Mouse (Mus musculus): ENCODE data around the gene E2f6. TPM values are rescaled to one million over a fixed set of nuclear protein-coding genes. Genes with fewer than 3 reads are reported as not detected.

Gene E2f6
- polyA plus RNA-seq, 1 experiment, result 12.5 TPM

- no peak for TF ChIP-seq GATA1 (IDR thresholded peaks at IDR 0.05; ENCODE audit: low read length)
Measured at GRCm38 (mm10) chr12:16789756-16790155, 21.0 kb upstream of the E2f6 start.

DNA sequence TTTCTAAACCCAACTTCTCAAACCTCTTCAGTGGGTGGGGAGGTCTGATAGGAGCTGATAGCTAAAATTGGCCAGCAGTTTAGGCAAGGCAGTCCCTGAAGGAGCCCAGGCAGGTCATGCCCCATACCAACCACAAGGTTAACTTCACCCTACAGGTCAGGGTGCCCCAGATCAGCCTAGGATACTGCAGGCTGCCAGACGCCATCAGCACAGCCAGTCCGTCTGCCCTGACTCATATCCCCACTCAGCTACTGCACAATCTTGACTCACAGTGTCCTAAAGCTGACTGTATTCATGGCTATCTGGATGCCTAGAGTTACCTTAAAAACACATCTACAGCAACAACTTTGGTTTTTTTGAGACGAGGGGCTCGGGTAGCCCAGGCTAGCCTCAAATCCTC lies 20.3 kb upstream of the E2f6 start:
- no peak for TF ChIP-seq GATA1 (IDR thresholded peaks at IDR 0.05; ENCODE audit: low read length)

- no peak for TF ChIP-seq GATA1 (IDR thresholded peaks at IDR 0.05; ENCODE audit: low read length)
Measured at GRCm38 (mm10) chr12:16793371-16793770, 17.4 kb upstream of the E2f6 start.

DNA sequence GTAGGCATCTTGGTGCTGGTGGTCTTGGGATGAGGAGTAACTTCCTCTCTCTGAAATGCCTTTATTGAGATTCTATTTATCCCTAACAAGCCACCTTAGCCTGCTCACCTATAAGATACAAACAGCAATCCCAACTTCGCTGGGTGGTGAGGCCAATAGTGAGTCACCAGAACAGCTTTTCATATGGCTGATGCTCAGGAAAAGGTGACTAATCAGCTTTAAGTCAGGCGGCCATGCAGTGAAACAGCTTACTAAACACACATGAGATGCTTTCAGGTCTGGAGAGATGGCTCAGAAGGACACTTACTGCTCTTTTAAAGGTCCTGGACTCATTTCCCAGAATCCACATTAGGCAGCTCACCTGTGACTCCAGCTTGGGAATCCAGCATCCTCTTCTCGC lies 15.0 kb upstream of the E2f6 start:
- TF ChIP-seq GATA1 (IDR thresholded peaks at IDR 0.05; ENCODE audit: low read length), result no peak

DNA sequence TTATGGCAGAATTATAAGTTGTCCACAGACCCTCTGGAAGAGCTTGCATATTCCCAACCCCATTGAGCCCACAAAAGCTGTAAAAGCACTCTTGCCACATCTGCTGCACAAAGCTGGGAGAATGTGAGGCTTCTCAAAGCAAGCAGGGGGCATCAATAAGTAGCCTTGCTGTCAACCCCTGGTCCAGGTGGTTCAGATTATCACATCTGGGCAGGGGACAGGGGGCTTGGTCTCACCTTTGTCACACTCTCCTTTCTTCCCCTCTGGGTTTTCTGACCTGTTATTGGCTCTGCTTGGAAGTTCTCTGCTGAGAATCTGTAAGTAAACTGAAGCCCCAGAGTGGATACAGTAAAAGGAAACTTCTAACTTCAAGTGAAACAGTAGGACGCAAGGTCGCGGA lies 11.9 kb upstream of the E2f6 start:
- TF ChIP-seq GATA1 (IDR thresholded peaks at IDR 0.05; ENCODE audit: low read length), result no peak

DNA sequence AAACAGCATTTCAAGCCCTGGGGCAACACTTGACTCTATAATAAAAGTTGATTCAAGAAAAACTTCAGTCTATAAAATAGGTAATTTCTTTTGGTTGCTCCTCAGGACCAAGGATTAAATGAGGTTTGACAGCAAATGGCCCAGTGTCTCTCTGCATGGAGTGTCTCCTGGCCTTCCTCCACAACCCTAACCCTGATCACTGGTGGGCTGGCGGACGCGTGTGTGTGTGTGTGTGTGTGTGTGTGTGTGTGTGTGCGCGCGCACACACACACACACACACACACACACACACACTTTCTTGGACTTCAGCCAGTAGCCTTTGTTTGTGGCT lies 10.9 kb upstream of the E2f6 start:
- no peak for TF ChIP-seq GATA1 (IDR thresholded peaks at IDR 0.05; ENCODE audit: low read length)

DNA sequence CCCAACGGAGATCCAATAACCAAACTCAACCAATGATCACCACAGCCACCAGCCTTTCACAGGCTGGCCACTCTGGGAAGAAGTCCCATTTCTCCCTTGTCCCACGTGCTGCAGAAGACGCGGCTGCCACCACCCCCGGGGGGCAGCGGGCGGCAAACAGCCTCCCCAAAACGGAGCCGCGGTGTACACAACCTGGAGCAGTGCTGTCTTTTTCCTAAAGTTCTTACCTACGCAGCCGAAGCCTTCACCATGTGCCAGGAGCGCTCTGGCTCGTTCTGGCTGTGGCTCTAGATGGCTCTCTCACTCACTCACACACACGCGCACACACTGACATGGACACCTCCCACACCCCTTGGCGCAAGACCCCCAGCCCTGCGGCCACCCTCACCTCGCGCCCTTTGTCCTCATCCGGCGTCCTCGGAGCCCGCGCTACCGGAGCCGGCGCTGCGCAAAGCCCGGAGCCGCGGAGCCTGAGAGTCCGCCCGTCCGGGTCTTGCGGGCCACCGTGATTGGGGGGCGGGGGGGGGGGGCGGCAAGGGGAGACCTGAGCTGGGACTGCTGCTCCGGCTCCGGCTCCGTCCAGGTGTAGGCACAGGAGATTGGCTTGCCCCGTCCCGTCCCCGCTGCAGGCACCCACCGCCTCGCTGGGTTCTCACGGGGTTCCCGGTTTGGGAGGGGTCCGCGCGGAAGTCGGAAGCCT lies 10.4 kb upstream of the E2f6 start, which contains the start of gene Greb1:
Gene Greb1 (minus strand): TSS at position 628 of the 700 bp plus-strand sequence.
- TF ChIP-seq GATA1 (IDR thresholded peaks at IDR 0.05; ENCODE audit: low read length), result no peak

GRCm38 (mm10) chr12:16800959-16801315 lies 9.8 kb upstream of the E2f6 start:
- TF ChIP-seq GATA1 (IDR thresholded peaks at IDR 0.05; ENCODE audit: low read length), result no peak

GRCm38 (mm10) chr12:16803237-16803955 lies 7.4 kb upstream of the E2f6 start:
- TF ChIP-seq GATA1 (IDR thresholded peaks at IDR 0.05; ENCODE audit: low read length), result no peak

DNA sequence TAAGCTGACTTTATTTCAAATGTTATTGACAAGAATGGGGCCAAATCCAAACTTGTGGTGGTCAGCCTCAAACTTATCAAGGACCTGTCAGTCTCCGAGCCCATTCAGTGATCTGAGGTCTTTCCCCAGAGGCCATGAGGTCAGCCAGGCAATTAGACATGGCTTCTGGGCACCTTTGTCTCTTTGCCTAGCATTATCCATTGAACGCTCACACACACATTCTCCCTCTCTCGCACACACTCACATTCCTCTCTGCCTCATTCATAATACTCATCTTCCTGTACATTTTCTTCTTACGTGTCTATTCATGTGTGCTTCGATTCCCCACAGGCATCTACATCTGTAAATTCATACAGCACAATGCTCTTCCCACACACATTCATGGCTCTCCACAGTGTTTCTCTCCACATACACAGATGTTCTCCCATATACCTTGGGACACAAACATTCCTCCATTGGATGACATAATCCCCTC lies 6.8 kb upstream of the E2f6 start:
- TF ChIP-seq GATA1 (IDR thresholded peaks at IDR 0.05; ENCODE audit: low read length), result no peak

DNA sequence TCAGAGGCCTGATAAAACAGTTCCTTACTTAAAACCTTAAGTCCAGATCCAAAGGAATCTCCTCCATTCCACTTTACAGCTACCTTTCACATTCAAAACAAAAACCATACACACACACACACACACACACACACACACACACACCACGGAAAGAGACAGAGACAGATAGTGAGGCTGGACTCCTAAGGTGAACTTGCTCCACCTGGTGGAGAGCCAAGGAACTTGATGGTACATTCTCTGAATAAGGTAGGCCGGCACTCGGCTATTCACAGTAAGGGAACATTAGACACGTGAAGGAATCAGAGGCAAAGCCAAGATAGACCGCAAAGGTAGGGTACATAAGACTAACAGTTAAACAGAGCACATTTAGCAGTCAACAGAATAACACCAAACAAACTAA lies 5.3 kb upstream of the E2f6 start:
- no peak for TF ChIP-seq GATA1 (IDR thresholded peaks at IDR 0.05; ENCODE audit: low read length)

DNA sequence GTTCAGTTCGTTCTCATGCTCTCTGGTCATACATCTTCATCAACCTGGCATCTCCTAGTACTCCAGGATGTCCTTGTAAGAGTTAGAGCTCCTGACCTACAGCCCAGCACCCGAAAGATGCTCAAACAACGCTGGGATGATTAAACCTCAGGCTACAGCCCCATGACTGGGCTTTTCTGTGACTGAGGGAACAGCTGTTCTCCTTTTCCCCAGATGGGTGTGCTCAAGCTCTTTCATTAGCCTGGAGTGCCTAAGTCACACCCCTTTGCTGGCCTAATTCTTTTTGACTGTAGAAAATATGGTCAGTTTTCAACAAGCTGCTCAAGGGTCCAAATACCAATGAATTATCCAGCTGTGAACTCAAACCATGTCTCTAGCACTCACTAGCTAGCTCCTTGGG lies 2.7 kb upstream of the E2f6 start:
- no peak for TF ChIP-seq GATA1 (IDR thresholded peaks at IDR 0.05; ENCODE audit: low read length)

- TF ChIP-seq GATA1 (IDR thresholded peaks at IDR 0.05; ENCODE audit: low read length), result no peak
Measured at GRCm38 (mm10) chr12:16811477-16811876, 714 bp downstream of the E2f6 start.

GRCm38 (mm10) chr12:16817147-16817546 lies 6.4 kb downstream of the E2f6 start:
- no peak for TF ChIP-seq GATA1 (IDR thresholded peaks at IDR 0.05; ENCODE audit: low read length)

DNA sequence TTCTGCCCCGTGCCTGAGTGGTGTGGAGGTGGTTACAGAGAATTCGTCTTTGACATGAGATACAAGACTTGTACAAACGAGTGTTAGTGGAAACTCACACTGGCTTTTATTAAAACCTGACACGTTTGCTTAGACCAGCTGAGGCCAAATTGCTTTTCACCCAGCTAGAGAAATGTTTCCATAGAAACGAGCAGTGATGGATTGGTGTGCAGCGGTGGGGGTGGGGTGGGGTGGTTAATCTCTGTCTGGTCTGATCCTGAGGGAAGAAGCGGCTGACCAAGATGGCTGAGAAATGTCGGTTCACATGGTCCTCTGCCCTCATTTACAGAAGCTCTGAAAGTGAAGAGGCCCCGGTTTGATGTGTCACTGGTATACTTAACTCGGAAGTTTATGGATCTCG lies 7.8 kb downstream of the E2f6 start:
- no peak for TF ChIP-seq GATA1 (IDR thresholded peaks at IDR 0.05; ENCODE audit: low read length)

GRCm38 (mm10) chr12:16820761-16821160 lies 10.0 kb downstream of the E2f6 start:
- no peak for TF ChIP-seq GATA1 (IDR thresholded peaks at IDR 0.05; ENCODE audit: low read length)

DNA sequence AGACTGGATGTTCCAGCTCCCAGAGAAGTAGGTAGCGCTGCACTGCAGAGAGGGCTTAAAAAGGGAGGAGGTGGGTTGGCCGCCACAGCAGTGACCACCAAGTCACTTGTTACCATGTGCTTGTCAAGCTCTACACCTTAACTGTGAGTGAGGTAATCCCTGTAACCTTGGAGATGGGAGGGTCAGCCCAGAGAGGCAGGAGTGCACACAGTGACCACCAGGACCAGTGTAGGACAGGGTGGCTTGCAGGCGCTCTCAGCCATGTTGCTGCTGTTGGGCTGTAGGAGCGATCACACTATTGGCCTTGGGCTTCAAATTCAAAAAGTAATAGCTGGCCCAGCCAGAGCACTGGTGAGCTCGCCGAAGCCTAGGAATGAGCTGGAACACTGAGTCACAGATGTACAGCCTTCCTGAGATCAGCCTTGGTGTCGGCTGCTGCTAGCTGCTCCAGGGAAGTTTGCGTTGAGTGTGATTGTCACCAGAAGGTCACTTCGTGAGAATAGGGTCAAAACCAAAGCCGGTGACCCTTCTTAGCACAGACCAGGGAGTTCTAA lies 11.5 kb downstream of the E2f6 start:
- no peak for TF ChIP-seq GATA1 (IDR thresholded peaks at IDR 0.05; ENCODE audit: low read length)
